Mouse (Mus musculus) spleen, adult 2 months (tissue): ENCODE data around the gene 1700008O03Rik.

Source experiments
- CTCF ChIP-seq: fragments of 200-500 bp; IDR thresholded peaks from 2 replicates; pipeline ENCODE4 v1.5.1; 2011; ENCODE audit warnings: mild to moderate bottlenecking, inconsistent platforms; ENCODE audit not compliant: insufficient read depth, insufficient read length, insufficient replicate concordance; ENCODE audit errors: extremely low read depth
- POLR2A ChIP-seq: fragments of 200-500 bp; IDR thresholded peaks from 2 replicates; pipeline ENCODE4 v1.6.1; 2011; ENCODE audit warnings: low read depth, low read length, inconsistent platforms

- TF ChIP-seq POLR2A (no peak), CTCF (no peak)
Measured at GRCm38 (mm10) chr7:44337121-44337849, 48.3 kb downstream of the 1700008O03Rik start.
